Comparison of ENCODE assay signal across 26 mouse cellular contexts in genomic region chr12:91692991-91693390, GRCm38 (mm10).
A peak's percentile ranks its signal among the peaks of the same experiment; 100 is the strongest.
DNase-seq lines count a peak whose midpoint lies in the region; ATAC-seq lines count a peak whose summit lies in the region.
"Had no signal": no experiment of that assay in that cellular context is flagged by ENCODE, and none has a peak within 500 bp of the region (broad histone marks: within the 10 kb centered on the region; RNA-seq: fewer than 3 reads in every experiment).

No protein-coding gene starts in this region.

- no peak for ATAC-seq in limb, embryonic 15.5 days (ENCODE audit: insufficient number of reproducible peaks, low FRiP score, low TSS enrichment, low read depth)
- no peak for ATAC-seq in embryonic facial prominence, embryonic 14.5 days (ENCODE audit: low read depth)
- no peak for ATAC-seq in embryonic facial prominence, embryonic 15.5 days (ENCODE audit: insufficient number of reproducible peaks, low FRiP score, low TSS enrichment, low read depth)
- ATAC-seq in stomach, embryonic 16.5 days (ENCODE audit: insufficient read depth, low FRiP score): peak; percentile 48; the same call in 1 of the 2 replicates
- no peak for ATAC-seq in megakaryocyte-erythroid progenitor cell, adult 5-6 weeks (replicated peaks; ENCODE audit: low FRiP score, low TSS enrichment, poor library complexity, severe bottlenecking)
- ATAC-seq: CD4-positive, CD25-positive, alpha-beta regulatory T cell, adult 4 months; forebrain, embryonic 15.5 days; hindbrain, embryonic 16.5 days had no signal

- H3K4me3 ChIP-seq in limb, embryonic 15.5 days: no peak overlapping the region
- no peak overlapping the region for H3K4me3 ChIP-seq in limb, embryonic 10.5 days
- no peak overlapping the region for H3K4me3 ChIP-seq in embryonic facial prominence, embryonic 14.5 days (ENCODE audit: low read depth, low read length)
- H3K4me3 ChIP-seq in embryonic facial prominence, embryonic 15.5 days (replicated peaks): no peak overlapping the region
- H3K4me3 ChIP-seq in stomach, embryonic 16.5 days (replicated peaks; ENCODE audit: low read length): no peak overlapping the region
- H3K4me3 ChIP-seq: erythroblast, embryonic 14.5 days; forebrain, embryonic 12.5 days; forebrain, embryonic 15.5 days; heart, embryonic 12.5 days; heart, embryonic 15.5 days; hindbrain, embryonic 10.5 days; hindbrain, embryonic 13.5 days had no signal

- 0 out of 2 replicates have a peak, but pooled peaks cover 3% of the 10 kb centered on the region for H3K4me1 ChIP-seq in limb, embryonic 15.5 days
- H3K4me1 ChIP-seq in limb, embryonic 10.5 days: peaks cover 5% of the 10 kb centered on the region; the same call in 1 of the 2 replicates
- no peaks in the 10 kb centered on the region for H3K4me1 ChIP-seq in embryonic facial prominence, embryonic 14.5 days (ENCODE audit: control insufficient read depth, insufficient read depth, low read length)
- H3K4me1 ChIP-seq in embryonic facial prominence, embryonic 15.5 days: no peaks in the 10 kb centered on the region
- H3K4me1 ChIP-seq in stomach, embryonic 16.5 days (ENCODE audit: control insufficient read depth, insufficient read depth, low read length): no peaks in the 10 kb centered on the region
- H3K4me1 ChIP-seq: forebrain, embryonic 15.5 days; heart, embryonic 12.5 days; heart, embryonic 15.5 days; hindbrain, embryonic 13.5 days had no signal

- H3K36me3 ChIP-seq in limb, embryonic 15.5 days: no peaks in the 10 kb centered on the region; the same call in 1 of the 2 replicates
- no peaks in the 10 kb centered on the region for H3K36me3 ChIP-seq in limb, embryonic 10.5 days
- H3K36me3 ChIP-seq in embryonic facial prominence, embryonic 14.5 days (ENCODE audit: control insufficient read depth, insufficient read depth, low read length): no peaks in the 10 kb centered on the region
- no peaks in the 10 kb centered on the region for H3K36me3 ChIP-seq in embryonic facial prominence, embryonic 15.5 days
- H3K36me3 ChIP-seq in stomach, embryonic 16.5 days (ENCODE audit: control insufficient read depth, insufficient read depth, low read length): no peaks in the 10 kb centered on the region
- H3K36me3 ChIP-seq: forebrain, embryonic 15.5 days; heart, embryonic 12.5 days; heart, embryonic 15.5 days; hindbrain, embryonic 10.5 days; hindbrain, embryonic 13.5 days had no signal

- H3K9me3 ChIP-seq in limb, embryonic 15.5 days: no peaks in the 10 kb centered on the region
- H3K9me3 ChIP-seq in limb, embryonic 10.5 days (replicated peaks): no peaks in the 10 kb centered on the region
- H3K9me3 ChIP-seq in embryonic facial prominence, embryonic 14.5 days (ENCODE audit: control insufficient read depth, low read length): no peaks in the 10 kb centered on the region
- H3K9me3 ChIP-seq in embryonic facial prominence, embryonic 15.5 days (replicated peaks): no peaks in the 10 kb centered on the region
- H3K9me3 ChIP-seq in stomach, embryonic 16.5 days (replicated peaks; ENCODE audit: control insufficient read depth, low read length): no peaks in the 10 kb centered on the region
- H3K9me3 ChIP-seq: forebrain, embryonic 12.5 days; forebrain, embryonic 15.5 days; heart, embryonic 12.5 days; heart, embryonic 15.5 days; hindbrain, embryonic 10.5 days; hindbrain, embryonic 13.5 days had no signal

- H3K4me2 ChIP-seq in limb, embryonic 15.5 days: no peak overlapping the region
- no peak overlapping the region for H3K4me2 ChIP-seq in embryonic facial prominence, embryonic 14.5 days (ENCODE audit: low read depth, low read length)
- H3K4me2 ChIP-seq in embryonic facial prominence, embryonic 15.5 days (replicated peaks): no peak overlapping the region
- H3K4me2 ChIP-seq in stomach, embryonic 16.5 days (ENCODE audit: low read depth, low read length): no peak overlapping the region
- H3K4me2 ChIP-seq: forebrain, embryonic 12.5 days; forebrain, embryonic 15.5 days; heart, embryonic 12.5 days; heart, embryonic 15.5 days; hindbrain, embryonic 13.5 days had no signal

- H3K27ac ChIP-seq in limb, embryonic 15.5 days: peak overlapping the region; percentile 76; the same call in 1 of the 2 replicates
- no peak overlapping the region for H3K27ac ChIP-seq in limb, embryonic 10.5 days
- peak overlapping the region; percentile 44 for H3K27ac ChIP-seq in embryonic facial prominence, embryonic 14.5 days (replicated peaks; ENCODE audit: low read depth, low read length)
- H3K27ac ChIP-seq in embryonic facial prominence, embryonic 15.5 days (replicated peaks): peak overlapping the region; percentile 49
- H3K27ac ChIP-seq in stomach, embryonic 16.5 days (ENCODE audit: low read length): peak overlapping the region; percentile 59
- H3K27ac ChIP-seq: forebrain, embryonic 12.5 days; forebrain, embryonic 15.5 days; heart, embryonic 15.5 days; hindbrain, embryonic 10.5 days; hindbrain, embryonic 13.5 days had no signal

- WGBS in limb, embryonic 15.5 days: 69% methylated on average over 3 of the region's 3 CpGs
- 86% methylated on average over 3 of the region's 3 CpGs for WGBS in limb, embryonic 10.5 days
- WGBS in embryonic facial prominence, embryonic 14.5 days: 74% methylated on average over 3 of the region's 3 CpGs
- 67% methylated on average over 3 of the region's 3 CpGs for WGBS in embryonic facial prominence, embryonic 15.5 days
- WGBS in stomach, embryonic 16.5 days: 48% methylated on average over 3 of the region's 3 CpGs

- no peak overlapping the region for H3K9ac ChIP-seq in limb, embryonic 15.5 days
- no peak overlapping the region for H3K9ac ChIP-seq in embryonic facial prominence, embryonic 14.5 days (ENCODE audit: low read depth, low read length)
- H3K9ac ChIP-seq in embryonic facial prominence, embryonic 15.5 days: no peak overlapping the region
- H3K9ac ChIP-seq in stomach, embryonic 16.5 days (ENCODE audit: low read length): no peak overlapping the region
- H3K9ac ChIP-seq: forebrain, embryonic 12.5 days; forebrain, embryonic 15.5 days; heart, embryonic 12.5 days; heart, embryonic 15.5 days; hindbrain, embryonic 13.5 days had no signal

- DNase-seq in limb, embryonic 10.5 days (ENCODE audit: low spot score): no peak
- no peak for DNase-seq in embryonic facial prominence, embryonic 14.5 days (ENCODE audit: low spot score)
- no peak for DNase-seq in kidney, adult 8-10 months
- DNase-seq: adrenal gland, adult 2 months; adrenal gland, postnatal 14 days; cerebellum, adult 11 months; cerebellum, adult 2 months; cerebellum, adult 9-11 months; cerebellum, postnatal 25 days; gastrocnemius, postnatal 25 days; heart, adult 18-20 months; heart, postnatal 10 days; heart, postnatal 36 days had no signal

- no peaks in the 10 kb centered on the region for H3K27me3 ChIP-seq in limb, embryonic 15.5 days
- no peaks in the 10 kb centered on the region for H3K27me3 ChIP-seq in limb, embryonic 10.5 days (ENCODE audit: low read depth, poor library complexity, severe bottlenecking)
- H3K27me3 ChIP-seq in embryonic facial prominence, embryonic 14.5 days (replicated peaks; ENCODE audit: control insufficient read depth, insufficient read depth, low read length): no peaks in the 10 kb centered on the region
- no peaks in the 10 kb centered on the region for H3K27me3 ChIP-seq in embryonic facial prominence, embryonic 15.5 days
- no peaks in the 10 kb centered on the region for H3K27me3 ChIP-seq in stomach, embryonic 16.5 days (ENCODE audit: control insufficient read depth, insufficient read depth, low read length)
- H3K27me3 ChIP-seq: forebrain, embryonic 12.5 days; forebrain, embryonic 15.5 days; heart, embryonic 12.5 days; heart, embryonic 15.5 days; hindbrain, embryonic 13.5 days had no signal
